Mouse (Mus musculus) urinary bladder, adult 18-20 months (tissue): ENCODE data around the gene Tada1.

Experiments
- DNase-seq, 2 experiments: peaks; one replicate each; pipeline ENCODE4 v3.0.0; 2022; ENCODE audit warnings: low spot score in 2 of 2, mixed read lengths in 2 of 2

Tada1 gene

GRCm38 (mm10) chr1:166379013-166379629 is at the start of gene Tada1:
Gene Tada1 (plus strand): TSS chr1:166379097.
- DNase-seq: peak; percentile 90 to 94

DNA sequence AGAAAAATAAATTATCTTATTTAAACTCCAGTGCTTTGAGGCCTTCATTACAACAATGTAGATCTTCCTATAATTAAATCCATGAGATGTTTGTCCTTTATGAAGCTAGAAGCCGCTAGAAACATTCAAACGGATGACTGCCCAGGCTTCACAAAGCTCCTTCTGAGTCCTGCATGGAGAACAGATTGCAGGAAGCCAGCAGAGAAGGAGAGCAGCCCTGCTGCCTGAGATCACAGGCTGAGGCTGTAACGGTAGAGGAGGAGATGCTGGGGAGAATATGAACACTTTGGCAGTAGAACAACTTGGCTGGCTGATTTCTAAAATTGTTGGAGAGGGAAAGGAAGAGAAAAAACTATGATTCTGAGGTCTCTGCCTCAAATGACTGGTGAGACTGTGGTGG is 48.1 kb upstream of the Tada1 start:
- DNase-seq: no peak

DNA sequence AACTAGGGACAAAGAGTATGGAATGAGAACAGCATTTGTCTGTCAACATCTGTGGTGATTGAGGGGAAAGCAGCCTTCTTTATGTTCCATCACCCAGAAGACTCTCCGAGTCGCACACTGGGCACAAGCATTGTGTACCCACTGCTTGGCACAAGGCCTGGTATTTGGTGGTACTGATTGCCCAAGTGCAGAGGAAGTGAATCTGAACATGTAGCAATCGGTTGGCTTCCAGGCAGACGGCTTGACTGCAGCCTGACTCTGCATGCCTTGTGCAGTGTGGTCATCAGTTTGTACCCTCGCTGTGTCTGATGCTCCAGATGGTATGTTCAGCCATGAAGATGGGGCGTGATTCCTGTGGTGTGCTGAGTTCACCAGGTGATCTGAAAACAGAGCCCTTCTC is 39.8 kb upstream of the Tada1 start:
- no peak for DNase-seq

DNA sequence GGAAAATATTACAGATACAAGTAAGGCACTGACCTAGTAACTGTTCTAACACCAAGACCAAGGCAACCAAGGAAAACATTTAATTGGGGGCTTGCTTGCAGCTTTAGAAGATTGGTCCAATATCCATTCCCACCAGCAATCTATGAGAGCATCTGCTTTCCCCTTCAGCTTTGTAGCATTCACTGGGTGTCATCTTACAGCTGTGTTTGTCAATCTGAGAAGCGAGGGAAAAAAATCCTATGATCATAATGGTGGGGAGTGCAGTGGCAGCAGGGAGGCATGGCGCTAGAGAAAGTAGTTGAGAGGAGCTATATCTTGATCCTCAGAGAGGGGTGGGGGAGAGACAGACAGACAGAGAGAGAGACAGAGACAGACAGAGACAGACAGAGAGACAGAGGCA is 36.8 kb upstream of the Tada1 start:
- DNase-seq: no peak

DNA sequence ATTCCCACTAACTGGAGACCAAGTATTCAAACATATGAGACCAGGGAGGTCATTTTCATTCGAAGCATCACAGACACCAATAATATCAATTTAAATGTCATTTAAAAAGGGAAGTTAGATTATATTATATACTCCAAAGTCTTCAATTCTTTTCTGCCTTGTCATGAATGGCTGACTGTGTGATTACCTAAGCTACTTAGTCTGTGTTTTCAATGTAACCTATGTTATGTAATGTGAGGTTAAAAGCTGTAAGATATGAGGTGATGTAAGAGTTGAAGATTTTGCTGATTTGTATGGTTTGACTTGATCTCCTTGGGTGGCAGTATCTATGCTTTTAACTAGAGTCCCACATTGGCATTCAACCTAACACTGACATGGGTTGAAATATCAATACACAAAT is 36.4 kb upstream of the Tada1 start:
- no peak for DNase-seq

GRCm38 (mm10) chr1:166343586-166343985 is 35.3 kb upstream of the Tada1 start:
- DNase-seq: no peak

- DNase-seq: no peak
These were observed 34.4 kb upstream of the Tada1 start for GRCm38 (mm10) chr1:166344300-166345077.

DNA sequence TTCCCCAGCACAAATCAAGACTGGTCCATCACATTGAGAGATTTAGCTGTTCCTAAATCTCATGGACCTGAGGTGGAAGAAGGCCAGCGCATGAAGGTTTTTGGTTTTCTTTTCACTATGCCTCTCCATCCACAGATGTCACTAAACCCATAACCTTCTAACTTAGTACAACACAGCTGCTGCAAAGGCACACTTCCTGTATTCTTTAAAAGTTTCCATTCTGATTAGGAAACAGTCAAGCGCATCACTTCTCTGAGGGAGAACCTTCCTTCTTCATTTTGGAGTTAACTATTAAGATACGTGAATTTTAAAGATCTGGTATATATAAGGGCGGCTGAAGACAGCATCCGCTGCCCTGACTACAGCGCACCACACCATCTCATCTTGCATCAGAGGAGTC is 33.3 kb upstream of the Tada1 start:
- DNase-seq: no peak

GRCm38 (mm10) chr1:166346906-166347305 is 32.0 kb upstream of the Tada1 start:
- DNase-seq: no peak

GRCm38 (mm10) chr1:166349341-166349740 is 29.6 kb upstream of the Tada1 start:
- DNase-seq: no peak

DNA sequence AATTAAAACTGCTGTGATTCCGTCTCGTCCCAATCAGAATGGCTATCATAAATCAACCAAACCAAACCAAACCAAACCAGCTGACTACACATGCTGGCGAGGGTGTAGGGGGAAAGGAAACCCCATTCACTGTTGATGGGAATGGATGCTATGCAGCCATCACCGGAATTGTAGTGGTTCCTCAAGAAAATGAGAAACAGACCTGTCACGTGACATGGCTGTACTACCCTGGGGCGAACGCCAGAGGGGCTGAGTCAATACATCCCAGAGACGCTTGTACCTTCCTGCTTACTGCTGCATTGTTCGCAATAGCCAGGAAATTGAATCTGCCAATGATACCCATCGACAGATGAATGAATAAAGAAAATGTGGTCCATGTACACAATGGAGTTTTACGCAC is 29.1 kb upstream of the Tada1 start:
- DNase-seq: no peak

- peak; percentile 71 to 82 for DNase-seq
These were observed 18.6 kb upstream of the Tada1 start for GRCm38 (mm10) chr1:166360157-166360855.

- DNase-seq: no peak
These were observed 18.0 kb upstream of the Tada1 start for GRCm38 (mm10) chr1:166360896-166361295.

DNA sequence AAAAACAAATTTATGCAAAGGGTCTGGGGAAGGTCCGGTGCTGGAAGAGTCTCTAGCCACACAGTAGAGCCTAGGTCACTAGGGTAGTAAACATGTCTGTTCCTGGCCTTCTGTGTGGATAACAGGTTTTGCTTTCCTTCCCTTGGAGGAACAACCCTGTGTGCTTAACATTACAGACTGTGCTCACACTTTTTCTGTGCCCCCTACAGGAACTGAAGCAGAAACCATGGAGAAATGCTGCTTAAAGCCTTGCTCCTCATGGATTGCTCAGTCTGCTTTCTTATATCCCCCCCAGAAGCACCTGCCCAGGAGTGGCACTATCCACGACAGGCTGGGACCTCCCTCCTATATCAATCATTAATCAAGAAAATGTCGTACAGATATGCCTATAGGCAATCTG is 17.1 kb upstream of the Tada1 start:
- DNase-seq: no peak

DNA sequence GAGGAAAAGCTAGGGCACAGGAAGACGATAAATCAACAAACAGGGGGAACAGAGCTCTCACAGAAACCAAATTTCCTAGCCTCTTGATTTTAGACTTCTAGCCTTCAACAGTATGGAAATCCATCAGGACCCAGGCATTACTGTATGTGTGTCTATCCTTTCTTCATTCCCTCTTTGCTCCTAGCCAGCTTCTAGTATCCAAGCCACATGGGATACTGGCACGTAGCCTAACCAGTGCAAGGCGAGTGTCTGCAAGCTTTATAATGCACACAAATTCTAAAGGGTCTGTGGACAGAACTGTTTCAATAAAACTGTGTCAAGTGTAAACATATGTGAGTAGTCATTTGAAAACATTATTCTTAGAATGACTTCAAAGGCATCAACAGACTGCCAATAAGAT is 16.2 kb upstream of the Tada1 start:
- DNase-seq: no peak

GRCm38 (mm10) chr1:166363122-166363521 is 15.8 kb upstream of the Tada1 start:
- DNase-seq: no peak

- no peak for DNase-seq
These were observed 1.7 kb upstream of the Tada1 start for GRCm38 (mm10) chr1:166377171-166377570.

GRCm38 (mm10) chr1:166378431-166379012 is 375 bp upstream of the Tada1 start:
- DNase-seq: no peak

DNA sequence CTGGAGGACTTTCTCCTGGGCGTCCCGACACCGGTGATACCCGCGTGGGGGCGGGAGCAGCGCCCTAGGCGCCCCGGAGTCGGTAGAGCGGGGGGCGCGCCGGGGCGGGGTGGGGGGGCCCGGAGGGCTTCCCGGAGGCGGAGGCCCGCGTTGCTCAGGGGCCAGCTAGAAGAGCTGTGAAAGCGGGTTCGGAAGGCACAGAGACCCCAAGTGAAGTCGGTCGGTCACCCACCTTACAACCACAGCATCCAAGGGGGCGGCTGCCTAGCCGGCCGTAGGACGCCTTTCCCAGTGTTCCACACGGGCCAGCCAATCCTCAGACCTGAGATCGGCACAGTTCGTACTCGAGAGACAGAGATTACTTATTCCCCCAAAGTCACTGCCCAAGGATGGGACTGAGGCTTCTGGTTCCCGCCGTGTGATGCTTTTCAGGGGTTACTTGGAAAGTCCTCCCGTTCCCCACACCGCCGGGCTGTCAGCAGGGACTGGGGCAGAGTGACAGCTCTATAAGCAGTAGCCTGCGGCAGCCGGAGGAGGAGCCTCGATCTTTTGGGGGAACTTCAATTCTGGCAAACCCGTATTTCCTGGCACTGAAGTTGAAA is 834 bp downstream of the Tada1 start:
- DNase-seq: peak; percentile 20 to 69

DNA sequence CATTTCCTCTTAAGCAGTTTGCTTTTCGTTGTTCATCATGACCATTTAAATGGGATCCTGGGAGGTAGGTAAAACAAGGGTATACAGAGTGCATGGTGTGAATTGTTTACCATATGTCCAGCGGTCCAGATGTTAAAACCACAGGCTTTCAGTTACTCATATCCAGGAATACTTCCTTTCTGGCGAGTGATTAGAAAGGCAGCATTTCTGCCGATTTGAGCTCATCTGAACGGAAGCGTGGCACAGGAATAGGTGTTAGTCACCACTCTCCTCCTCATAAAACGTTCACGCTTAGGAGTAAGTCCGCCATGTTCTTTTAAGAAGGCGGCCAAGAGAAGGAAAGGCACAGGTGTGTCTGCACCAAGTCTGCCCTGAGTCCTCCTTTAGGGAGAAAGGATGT is 2.4 kb downstream of the Tada1 start:
- no peak for DNase-seq

DNA sequence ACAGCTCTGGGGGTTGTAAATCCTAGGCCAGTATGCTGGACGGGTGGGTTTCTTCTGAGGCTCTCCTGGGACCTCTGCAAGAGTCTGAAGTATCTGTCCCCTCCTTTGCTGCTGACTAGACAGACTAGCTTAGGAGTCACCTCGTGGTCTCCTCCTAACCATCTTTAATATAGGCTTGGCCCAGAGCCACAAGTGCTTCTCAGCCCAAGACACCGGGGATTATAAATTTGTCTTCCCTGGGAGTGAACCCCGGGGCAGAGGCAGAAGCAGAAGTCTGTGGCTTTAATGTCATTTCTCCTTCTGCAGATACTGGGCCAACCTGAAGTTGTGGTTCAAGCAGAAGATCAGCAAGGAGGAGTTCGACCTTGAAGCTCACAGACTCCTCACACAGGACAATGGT is 2.9 kb downstream of the Tada1 start:
- DNase-seq: no peak

DNA sequence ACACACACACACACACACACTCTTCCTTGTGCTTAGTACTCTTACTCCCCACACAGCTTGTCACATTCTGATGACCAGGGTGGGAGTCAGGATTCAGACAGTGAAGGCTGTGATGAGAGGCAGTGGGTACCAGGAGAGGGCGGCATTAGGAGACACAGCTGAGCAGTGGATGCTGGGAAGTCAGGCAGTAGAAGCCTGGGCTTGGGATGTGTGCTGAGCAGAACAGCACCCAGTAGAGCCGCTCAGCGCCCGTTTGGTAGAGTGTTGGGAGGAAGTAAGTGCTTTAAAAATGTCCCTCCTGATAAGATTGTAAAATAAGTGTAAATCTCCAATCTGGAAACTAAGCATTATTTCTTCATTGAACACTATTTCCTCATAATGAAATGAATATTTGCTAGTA is 3.7 kb downstream of the Tada1 start:
- no peak for DNase-seq
